Mouse (Mus musculus) neutrophil, adult 5-6 weeks (primary cell): Measurements from ENCODE around the gene Tex22. TPM values are rescaled to one million over a fixed set of nuclear protein-coding genes. Genes with fewer than 3 reads are reported as not detected.

Experiments
- ATAC-seq: fragments of 151-379, 151-347 bp; 2 replicates; pipeline ENCODE4 v1.8.0; 2017; ENCODE audit warnings: mild to moderate bottlenecking, moderate TSS enrichment; ENCODE audit not compliant: insufficient number of reproducible peaks, poor library complexity, low FRiP score, severe bottlenecking; ENCODE audit errors: extremely low read depth
- total RNA-seq: library from RNA; stranded (forward); fragments of 200-1000 nt; gene quantifications from 2 replicates; pipeline ENCODE4 v1.2.3, GENCODE M21; 2017

The Tex22 gene
- total RNA-seq, 1 experiment from 2014 or later, result 0.81 TPM

GRCm38 (mm10) chr12:113133260-113133659 is 59.0 kb downstream of the Tex22 start:
- no peak for ATAC-seq

GRCm38 (mm10) chr12:113133861-113134403 is 59.6 kb downstream of the Tex22 start:
- ATAC-seq, result no peak

GRCm38 (mm10) chr12:113134502-113134901 is 60.2 kb downstream of the Tex22 start:
- no peak for ATAC-seq

- ATAC-seq, result no peak
Measured at GRCm38 (mm10) chr12:113135401-113135800, 61.1 kb downstream of the Tex22 start.

- no peak for ATAC-seq
Measured at GRCm38 (mm10) chr12:113136492-113137020, 62.3 kb downstream of the Tex22 start.

- no peak for ATAC-seq
Measured at GRCm38 (mm10) chr12:113137260-113138213, 63.2 kb downstream of the Tex22 start.

GRCm38 (mm10) chr12:113138291-113138690 is 64.0 kb downstream of the Tex22 start:
- no peak for ATAC-seq

Other genes starting within 250 kb of the Tex22 start
- 30.7 and 32.0 TPM in 2 replicates for gene Cdca4, start 245.1 kb upstream of the Tex22 start, total RNA-seq
- 40.9 and 41.1 TPM in 2 replicates for gene Gpr132, start 206.3 kb upstream of the Tex22 start, total RNA-seq
- gene Jag2, start 144.7 kb upstream of the Tex22 start, total RNA-seq, result 0.70 and 0.86 TPM in 2 replicates
- 4.2 and 4.7 TPM in 2 replicates for gene Nudt14, start 132.4 kb upstream of the Tex22 start, total RNA-seq
- 6.1 and 7.2 TPM in 2 replicates for gene Btbd6, start 98.0 kb upstream of the Tex22 start, total RNA-seq
- gene Brf1, start 73.8 kb upstream of the Tex22 start, total RNA-seq, result 104 and 124 TPM in 2 replicates
- 17.2 and 23.0 TPM in 2 replicates for gene Pacs2, start 60.0 kb upstream of the Tex22 start, total RNA-seq
- gene Mta1, start 23.8 kb downstream of the Tex22 start, total RNA-seq, result 12.8 and 17.7 TPM in 2 replicates
- gene Crip2, start 65.7 kb downstream of the Tex22 start, total RNA-seq, result 0.70 and 1.2 TPM in 2 replicates
- gene Crip1, start 71.8 kb downstream of the Tex22 start, total RNA-seq, result 361 and 448 TPM in 2 replicates
- gene Tedc1, start 81.9 kb downstream of the Tex22 start, total RNA-seq, result 3.8 and 7.9 TPM in 2 replicates
- gene Tmem121, start 111.4 kb downstream of the Tex22 start, total RNA-seq, result not detected in 2 replicates